Mouse (Mus musculus) midbrain, embryonic 11.5 days (tissue): ENCODE results near the gene Olfr430. TPM values are rescaled to one million over a fixed set of nuclear protein-coding genes. Genes with fewer than 3 reads are reported as not detected.
"Not testable (repeated sequence)": the region's sequence is repeated elsewhere in the genome, so short reads cannot be mapped to it uniquely, and the experiment has no call there.

ENCODE experiments used
- ATAC-seq: fragments of 200-750 bp; cut with Nextera tagmentation; 2 replicates; pipeline ENCODE4 v1.8.0; 2017; ENCODE audit warnings: moderate TSS enrichment, moderate library complexity; ENCODE audit not compliant: low FRiP score
- DNase-seq: peaks from one replicate; pipeline ENCODE4 v3.0.0; 2015; ENCODE audit warnings: low spot score; ENCODE audit errors: missing footprints
- H3K27ac ChIP-seq: fragments of 300-500 bp; sonication (generic); 2 replicates; pipeline ENCODE4 v1.5.1; 2014; ENCODE audit warnings: low read depth, low read length
- H3K27me3 ChIP-seq: fragments of 300-500 bp; sonication (generic); 2 replicates; pipeline ENCODE4 v1.6.1; 2014; ENCODE audit warnings: mild to moderate bottlenecking, low read length, moderate library complexity, mixed read lengths; ENCODE audit not compliant: control insufficient read depth, insufficient read depth
- H3K36me3 ChIP-seq: fragments of 300-500 bp; sonication (generic); 2 replicates; pipeline ENCODE4 v1.6.1; 2014; ENCODE audit warnings: mild to moderate bottlenecking, low read length, moderate library complexity, mixed read lengths; ENCODE audit not compliant: control insufficient read depth, insufficient read depth
- H3K4me1 ChIP-seq: fragments of 300-500 bp; sonication (generic); 2 replicates; pipeline ENCODE4 v1.6.1; 2014; ENCODE audit warnings: low read length; ENCODE audit not compliant: control insufficient read depth, insufficient read depth
- H3K4me2 ChIP-seq: fragments of 300-500 bp; sonication (generic); 2 replicates; pipeline ENCODE4 v1.6.1; 2014; ENCODE audit warnings: mild to moderate bottlenecking, moderate library complexity
- H3K4me3 ChIP-seq: fragments of 300-500 bp; sonication (generic); 2 replicates; pipeline ENCODE4 v1.5.1; 2014; ENCODE audit warnings: low read depth, low read length
- H3K9ac ChIP-seq: fragments of 300-500 bp; sonication (generic); 2 replicates; pipeline ENCODE4 v1.6.1; 2014; ENCODE audit warnings: low read length
- H3K9me3 ChIP-seq: fragments of 300-500 bp; sonication (generic); 2 replicates; pipeline ENCODE4 v1.6.1; 2016; ENCODE audit warnings: low read length; ENCODE audit not compliant: control insufficient read depth
- WGBS: fragments of 180-500 bp; shearing (Covaris S2); extraction: QIAGEN DNeasy Blood & Tissue Kit; methylation state at CpG from one replicate; pipeline ENCODE4 v1.1.7; 2014; 5-methylcytosine and 5-hydroxymethylcytosine counted together
- polyA plus RNA-seq: library from polyadenylated mRNA; unstranded; fragments of >200 nt; fragmentation: Nextera tagmentation; extraction: Ambion mirVana; gene quantifications from 2 replicates; pipeline ENCODE4 v1.2.1, GENCODE M21; 2014

Olfr430 gene
- polyA plus RNA-seq, 1 experiment from 2014 or later: not detected

GRCm38 (mm10) chr1:174049357-174049756, 17.0 kb upstream of the Olfr430 start:
- H3K36me3 ChIP-seq, H3K4me2 ChIP-seq, H3K27ac ChIP-seq, H3K9ac ChIP-seq, H3K9me3 ChIP-seq, ATAC-seq, H3K4me1 ChIP-seq, H3K4me3 ChIP-seq, DNase-seq, H3K27me3 ChIP-seq: not testable (repeated sequence)
- WGBS: 72% methylated on average over 4 of the region's 4 CpGs

- WGBS: 87% methylated on average over 4 of the region's 4 CpGs
These were observed 15.9 kb upstream of the Olfr430 start for GRCm38 (mm10) chr1:174050532-174050931.

GRCm38 (mm10) chr1:174051515-174051914, 14.9 kb upstream of the Olfr430 start:
- no peak overlapping the region for H3K4me2 ChIP-seq
- WGBS: 85% methylated on average over 4 of the region's 4 CpGs
- H3K36me3 ChIP-seq: no peaks in the 10 kb centered on the region
- no peak overlapping the region for H3K4me3 ChIP-seq
- no peak overlapping the region for H3K9ac ChIP-seq
- H3K4me1 ChIP-seq: no peaks in the 10 kb centered on the region
- H3K27me3 ChIP-seq: no peaks in the 10 kb centered on the region
- ATAC-seq (no peak), DNase-seq (no peak)
- H3K9me3 ChIP-seq: no peaks in the 10 kb centered on the region
- no peak overlapping the region for H3K27ac ChIP-seq

More at GRCm38 (mm10) chr1:174050532-174050931, 15.9 kb upstream of the Olfr430 start:
- Histone ChIP-seq H3K27ac (no peak overlapping the region), H3K27me3 (no peaks in the 10 kb centered on the region), H3K36me3 (no peaks in the 10 kb centered on the region), H3K4me2 (no peak overlapping the region), H3K9ac (no peak overlapping the region), H3K9me3 (no peaks in the 10 kb centered on the region), H3K4me3 (no peak overlapping the region), H3K4me1 (no peaks in the 10 kb centered on the region)
- ATAC-seq (no peak), DNase-seq (no peak)

- ATAC-seq: no peak
- WGBS: 84% methylated on average over 5 of the region's 5 CpGs
- H3K36me3 ChIP-seq: no peaks in the 10 kb centered on the region
- H3K27me3 ChIP-seq: no peaks in the 10 kb centered on the region
- no peak overlapping the region for H3K4me3 ChIP-seq
- no peak overlapping the region for H3K27ac ChIP-seq
- H3K9ac ChIP-seq: no peak overlapping the region
- H3K4me1 ChIP-seq: no peaks in the 10 kb centered on the region
- no peaks in the 10 kb centered on the region for H3K9me3 ChIP-seq
- no peak for DNase-seq
- H3K4me2 ChIP-seq: no peak overlapping the region
These were observed 14.4 kb upstream of the Olfr430 start for GRCm38 (mm10) chr1:174051931-174052536.

- H3K36me3 ChIP-seq: no peaks in the 10 kb centered on the region
- no peak overlapping the region for H3K9ac ChIP-seq
- H3K4me2 ChIP-seq: no peak overlapping the region
- no peak overlapping the region for H3K27ac ChIP-seq
- ATAC-seq (no peak), DNase-seq (no peak)
- H3K4me3 ChIP-seq: no peak overlapping the region
- H3K27me3 ChIP-seq: no peaks in the 10 kb centered on the region
- 84% methylated on average over 3 of the region's 3 CpGs for WGBS
- H3K4me1 ChIP-seq: no peaks in the 10 kb centered on the region
- H3K9me3 ChIP-seq: no peaks in the 10 kb centered on the region
These were observed 13.4 kb upstream of the Olfr430 start for GRCm38 (mm10) chr1:174052981-174053380.

GRCm38 (mm10) chr1:174055248-174055647, 11.2 kb upstream of the Olfr430 start:
- no peaks in the 10 kb centered on the region for H3K27me3 ChIP-seq
- H3K4me2 ChIP-seq: no peak overlapping the region
- ATAC-seq (no peak), DNase-seq (no peak)
- H3K27ac ChIP-seq: no peak overlapping the region
- no peaks in the 10 kb centered on the region for H3K9me3 ChIP-seq
- H3K4me3 ChIP-seq: no peak overlapping the region
- no peak overlapping the region for H3K9ac ChIP-seq
- WGBS: 76% methylated on average over 2 of the region's 2 CpGs
- no peaks in the 10 kb centered on the region for H3K4me1 ChIP-seq
- no peaks in the 10 kb centered on the region for H3K36me3 ChIP-seq

GRCm38 (mm10) chr1:174084031-174084430, 17.6 kb downstream of the Olfr430 start, which contains the start of gene Olfr429:
Gene Olfr429 (plus strand): TSS chr1:174084331.
- no peak within 1 kb of the TSS for H3K4me2 ChIP-seq
- no peaks in the 10 kb centered on the region for H3K36me3 ChIP-seq
- H3K27ac ChIP-seq: no peak within 1 kb of the TSS
- H3K9ac ChIP-seq: no peak within 1 kb of the TSS
- no peaks in the 10 kb centered on the region for H3K4me1 ChIP-seq
- ATAC-seq: no peak
- no peaks in the 10 kb centered on the region for H3K27me3 ChIP-seq
- WGBS: 83% methylated on average over 2 of the region's 2 CpGs
- no peak within 1 kb of the TSS for H3K4me3 ChIP-seq
- DNase-seq: no peak
- H3K9me3 ChIP-seq: no peaks in the 10 kb centered on the region

- ATAC-seq (no peak), DNase-seq (no peak)
- Histone ChIP-seq H3K9ac (no peak within 1 kb of the TSS), H3K4me1 (no peaks in the 10 kb centered on the region), H3K36me3 (no peaks in the 10 kb centered on the region), H3K4me2 (no peak within 1 kb of the TSS), H3K27ac (no peak within 1 kb of the TSS), H3K4me3 (no peak within 1 kb of the TSS), H3K9me3 (no peaks in the 10 kb centered on the region), H3K27me3 (no peaks in the 10 kb centered on the region)
- 89% methylated on average over 1 of the region's 1 CpGs for whole genome bisulfite sequencing
These were observed 30.2 kb downstream of the Olfr430 start, which contains the start of gene Olfr427 for GRCm38 (mm10) chr1:174096591-174096990. Gene Olfr427 (plus strand): TSS chr1:174096891.

- Histone ChIP-seq H3K4me3 (no peak overlapping the region), H3K9me3 (no peaks in the 10 kb centered on the region), H3K4me2 (no peak overlapping the region), H3K27ac (no peak overlapping the region), H3K4me1 (no peaks in the 10 kb centered on the region), H3K27me3 (no peaks in the 10 kb centered on the region), H3K36me3 (no peaks in the 10 kb centered on the region), H3K9ac (no peak overlapping the region)
- no peak for ATAC-seq
- DNase-seq: no peak
- 62% methylated on average over 2 of the region's 2 CpGs for WGBS
These were observed 37.3 kb downstream of the Olfr430 start for GRCm38 (mm10) chr1:174103735-174104134.
